Mouse (Mus musculus) lung, adult 2 months (tissue): Measurements from ENCODE around the gene Gpat3.

Experiments
- CTCF ChIP-seq: fragments of 200-500 bp; IDR thresholded peaks from 2 replicates; pipeline ENCODE4 v1.5.1; 2011; ENCODE audit warnings: mild to moderate bottlenecking, low read length, control low read depth; ENCODE audit not compliant: insufficient read depth
- POLR2A ChIP-seq: fragments of 200-500 bp; IDR thresholded peaks from 2 replicates; pipeline ENCODE4 v1.6.1; 2011; ENCODE audit warnings: low read depth, mild to moderate bottlenecking, control low read depth, low read length, borderline replicate concordance; ENCODE audit errors: extremely low read depth

- TF ChIP-seq CTCF, result no peak
- TF ChIP-seq POLR2A, result no peak
These were observed 67.8 kb downstream of the Gpat3 start for GRCm38 (mm10) chr5:100913274-100913673.
